Mouse (Mus musculus): ENCODE measurements around the gene Abcf3.
A peak's percentile ranks its signal among the peaks of the same experiment; 100 is the strongest.

GRCm38 (mm10) chr16:20610501-20611356 lies 62.4 kb downstream of the Abcf3 start:
- TF ChIP-seq POLR2A (IDR thresholded peaks at IDR 0.05; ENCODE audit: control insufficient read depth, extremely low read depth, insufficient read depth, low read length, poor library complexity): peak; percentile 81
- TF ChIP-seq CTCF (IDR thresholded peaks at IDR 0.05; ENCODE audit: borderline replicate concordance, control insufficient read depth, extremely low read depth, insufficient read depth, low read length, poor library complexity): 0 out of 2 replicates have a peak, but pooled peaks have one; percentile 14

All from thymus, adult 2 months (tissue).